Mouse (Mus musculus): ENCODE data around the gene Mak. TPM values are rescaled to one million over a fixed set of nuclear protein-coding genes. Genes with fewer than 3 reads are reported as not detected.

Mak gene
- total and polyA plus RNA-seq, 3 experiments = not detected

- DNase-seq (ENCODE audit: low read depth, low spot score) = no peak
- no peaks in the 10 kb centered on the region for H3K79me2 ChIP-seq (ENCODE audit: control insufficient read depth, insufficient read depth, low read length, poor library complexity)
- H3K27ac ChIP-seq (ENCODE audit: control insufficient read depth, low read depth, low read length) = no peak overlapping the region
- no peaks in the 10 kb centered on the region for H3K4me1 ChIP-seq (ENCODE audit: control insufficient read depth in 1 of 2, insufficient read depth in 2 of 2, low read length in 2 of 2)
- H3K9ac ChIP-seq (ENCODE audit: control insufficient read depth, low read depth, low read length, poor library complexity, severe bottlenecking) = no peak overlapping the region
- no peaks in the 10 kb centered on the region for H3K9me3 ChIP-seq (replicated peaks; ENCODE audit: insufficient read depth, low read length)
- H3K36me3 ChIP-seq (ENCODE audit: control insufficient read depth in 1 of 2, insufficient read depth in 2 of 2, low read length in 2 of 2) = no peaks in the 10 kb centered on the region
- H3K27me3 ChIP-seq (ENCODE audit: control insufficient read depth in 1 of 2, insufficient read depth in 2 of 2, low read length in 2 of 2) = peaks cover 0 to 2% of the 10 kb centered on the region in 2 experiments; a peak in 2 of 4 replicates
- H3K4me3 ChIP-seq (ENCODE audit: control insufficient read depth in 1 of 2, insufficient read depth in 1 of 2, low read depth in 2 of 2, low read length in 2 of 2) = no peak overlapping the region
- no peak for TF ChIP-seq TCF12 (IDR thresholded peaks at IDR 0.05; ENCODE audit: low read depth, low read length)
- no peak for TF ChIP-seq MAX (IDR thresholded peaks at IDR 0.05; ENCODE audit: low read length)
- TF ChIP-seq ETS1 (IDR thresholded peaks at IDR 0.05; ENCODE audit: low read depth, low read length) = no peak
- no peak for TF ChIP-seq RAD21 (IDR thresholded peaks at IDR 0.05; ENCODE audit: low read depth, low read length)
- no peak for TF ChIP-seq GABPA (IDR thresholded peaks at IDR 0.05; ENCODE audit: low read depth, low read length)
- no peak for TF ChIP-seq USF2 (IDR thresholded peaks at IDR 0.05; ENCODE audit: borderline replicate concordance in 1 of 2, insufficient read depth in 1 of 2, low read depth in 1 of 2, low read length in 2 of 2)
- TF ChIP-seq CTCF (IDR thresholded peaks at IDR 0.05 in 2 of 3, conservative IDR thresholded peaks at IDR 0.05 in 1 of 3; ENCODE audit: control insufficient read depth in 1 of 3, insufficient read depth in 1 of 3, low read depth in 2 of 3, low read length in 3 of 3, poor library complexity in 1 of 3, severe bottlenecking in 1 of 3) = no peak
- no peak for TF ChIP-seq ZNF384 (IDR thresholded peaks at IDR 0.05; ENCODE audit: low read depth, low read length)
- no peak for TF ChIP-seq UBTF (IDR thresholded peaks at IDR 0.05; ENCODE audit: borderline replicate concordance, insufficient read depth, low read depth, low read length)
- no peak for TF ChIP-seq KAT2A (conservative IDR thresholded peaks at IDR 0.05; ENCODE audit: low read depth, low read length)
- TF ChIP-seq ZC3H11A (IDR thresholded peaks at IDR 0.05; ENCODE audit: low read depth, low read length) = no peak
- TF ChIP-seq MEF2A (IDR thresholded peaks at IDR 0.05; ENCODE audit: extremely low read depth, insufficient replicate concordance, low read depth, low read length, poor library complexity, severe bottlenecking) = no peak
- no peak for TF ChIP-seq ZKSCAN1 (IDR thresholded peaks at IDR 0.05; ENCODE audit: low read depth, low read length)
- no peak for TF ChIP-seq MXI1 (IDR thresholded peaks at IDR 0.05; ENCODE audit: low read depth, low read length)
- TF ChIP-seq MYB (IDR thresholded peaks at IDR 0.05; ENCODE audit: low read depth, low read length) = no peak
- TF ChIP-seq MYC (IDR thresholded peaks at IDR 0.05; ENCODE audit: low read depth, low read length) = no peak
- TF ChIP-seq CHD2 (IDR thresholded peaks at IDR 0.05; ENCODE audit: low read length) = no peak
- no peak for TF ChIP-seq EP300 (IDR thresholded peaks at IDR 0.05; ENCODE audit: low read depth in 1 of 2, low read length in 2 of 2)
Measured at GRCm38 (mm10) chr13:41078690-41079420, 651 bp downstream of the Mak start.

- no peak for DNase-seq (ENCODE audit: low read depth, low spot score)
- H3K79me2 ChIP-seq (ENCODE audit: control insufficient read depth, insufficient read depth, low read length, poor library complexity) = no peaks in the 10 kb centered on the region
- no peak overlapping the region for H3K27ac ChIP-seq (ENCODE audit: control insufficient read depth, low read depth, low read length)
- H3K4me1 ChIP-seq (ENCODE audit: control insufficient read depth in 1 of 2, insufficient read depth in 2 of 2, low read length in 2 of 2) = no peaks in the 10 kb centered on the region
- no peak overlapping the region for H3K4me3 ChIP-seq (ENCODE audit: control insufficient read depth in 1 of 2, insufficient read depth in 1 of 2, low read depth in 2 of 2, low read length in 2 of 2)
- H3K9ac ChIP-seq (ENCODE audit: control insufficient read depth, low read depth, low read length, poor library complexity, severe bottlenecking) = no peak overlapping the region
- H3K9me3 ChIP-seq (replicated peaks; ENCODE audit: insufficient read depth, low read length) = no peaks in the 10 kb centered on the region
- TF ChIP-seq JUND (IDR thresholded peaks at IDR 0.05; ENCODE audit: low read depth, low read length) (no peak), USF2 (IDR thresholded peaks at IDR 0.05; ENCODE audit: borderline replicate concordance in 1 of 2, insufficient read depth in 1 of 2, low read depth in 1 of 2, low read length in 2 of 2) (no peak), NELFE (IDR thresholded peaks at IDR 0.05; ENCODE audit: low read depth, low read length) (no peak), POLR2AphosphoS2 (IDR thresholded peaks at IDR 0.05; ENCODE audit: low read length) (no peak), CHD1 (IDR thresholded peaks at IDR 0.05; ENCODE audit: low read depth, low read length) (no peak), ZKSCAN1 (IDR thresholded peaks at IDR 0.05; ENCODE audit: low read depth, low read length) (no peak), TBP (IDR thresholded peaks at IDR 0.05; ENCODE audit: low read depth, low read length) (no peak), POLR2A (IDR thresholded peaks at IDR 0.05; ENCODE audit: control insufficient read depth in 1 of 2, insufficient read depth in 1 of 2, low read depth in 1 of 2, low read length in 2 of 2, poor library complexity in 1 of 2) (no peak), ZC3H11A (IDR thresholded peaks at IDR 0.05; ENCODE audit: low read depth, low read length) (no peak)
- no peaks in the 10 kb centered on the region for H3K36me3 ChIP-seq (ENCODE audit: control insufficient read depth in 1 of 2, insufficient read depth in 2 of 2, low read length in 2 of 2)
- peaks cover 0 to 3% of the 10 kb centered on the region in 2 experiments; a peak in 2 of 4 replicates for H3K27me3 ChIP-seq (ENCODE audit: control insufficient read depth in 1 of 2, insufficient read depth in 2 of 2, low read length in 2 of 2)
Measured at GRCm38 (mm10) chr13:41077921-41078320, 1.6 kb downstream of the Mak start.

Data from MEL (cell line).